Mouse (Mus musculus) myocyte (in vitro differentiated cells): ENCODE measurements around the gene Smim13. TPM values are rescaled to one million over a fixed set of nuclear protein-coding genes. Genes with fewer than 3 reads are reported as not detected.

Experiments
- H3K27me3 ChIP-seq: one replicate; pipeline ENCODE4 v1.6.1; 2011; ENCODE audit not compliant: control insufficient read depth, insufficient read depth, insufficient read length
- H3K36me3 ChIP-seq: one replicate; pipeline ENCODE4 v1.6.1; 2011; ENCODE audit not compliant: control insufficient read depth, insufficient read depth
- H3K4me2 ChIP-seq: one replicate; pipeline ENCODE4 v1.6.1; 2011; ENCODE audit warnings: low read depth, control low read depth
- H3K4me3 ChIP-seq: one replicate; pipeline ENCODE4 v1.5.1; 2011; ENCODE audit warnings: mild to moderate bottlenecking, control low read depth, moderate library complexity
- H3K79me2 ChIP-seq: one replicate; pipeline ENCODE4 v1.6.1; 2011; ENCODE audit not compliant: control insufficient read depth, insufficient read depth
- H3ac ChIP-seq: one replicate; pipeline ENCODE4 v1.6.1; 2011; ENCODE audit not compliant: control insufficient read depth, insufficient read length
- CEBPB ChIP-seq: IDR thresholded peaks from 2 replicates; pipeline ENCODE4 v1.6.1; 2011; ENCODE audit warnings: mild to moderate bottlenecking, moderate library complexity; ENCODE audit not compliant: poor library complexity, insufficient read depth, severe bottlenecking
- E2F4 ChIP-seq: IDR thresholded peaks from one replicate; pipeline ENCODE4 v1.6.1; 2011; ENCODE audit warnings: mild to moderate bottlenecking, control low read depth, moderate library complexity; ENCODE audit not compliant: insufficient read depth
- MAX ChIP-seq: IDR thresholded peaks from one replicate; pipeline ENCODE4 v1.6.1; 2011; ENCODE audit warnings: low read depth, mild to moderate bottlenecking, control low read depth
- MYOD1 ChIP-seq, 3 experiments: IDR thresholded peaks; one replicate each; pipeline ENCODE4 v1.6.1; 2011; ENCODE audit warnings: control low read depth in 2 of 3, low read depth in 2 of 3, mild to moderate bottlenecking in 2 of 3, moderate library complexity in 1 of 3; ENCODE audit not compliant: insufficient read length in 2 of 3, control insufficient read depth in 1 of 3
- MYOG ChIP-seq, 3 experiments: IDR thresholded peaks; one replicate each; pipeline ENCODE4 v1.6.1; 2011; ENCODE audit warnings: control low read depth in 2 of 3, low read depth in 2 of 3, mild to moderate bottlenecking in 2 of 3; ENCODE audit not compliant: insufficient read length in 2 of 3, control insufficient read depth in 1 of 3, insufficient read depth in 1 of 3
- POLR2A ChIP-seq: IDR thresholded peaks from one replicate; pipeline ENCODE4 v1.6.1; 2011; ENCODE audit warnings: low read depth, mild to moderate bottlenecking, control low read depth, moderate library complexity; ENCODE audit not compliant: insufficient read length
- POLR2AphosphoS2 ChIP-seq: IDR thresholded peaks from one replicate; pipeline ENCODE4 v1.6.1; 2011; ENCODE audit warnings: low read depth, control low read depth; ENCODE audit not compliant: insufficient read length
- REST ChIP-seq: IDR thresholded peaks from one replicate; pipeline ENCODE4 v1.6.1; 2011; ENCODE audit warnings: mild to moderate bottlenecking, control low read depth, moderate library complexity; ENCODE audit not compliant: insufficient read depth, insufficient read length
- SRF ChIP-seq: IDR thresholded peaks from one replicate; pipeline ENCODE4 v1.6.1; 2011; ENCODE audit warnings: low read depth; ENCODE audit not compliant: control insufficient read depth, insufficient read length
- TCF12 ChIP-seq: IDR thresholded peaks from one replicate; pipeline ENCODE4 v1.6.1; 2011; ENCODE audit warnings: mild to moderate bottlenecking, control low read depth; ENCODE audit not compliant: poor library complexity, insufficient read depth, severe bottlenecking
- TCF3 ChIP-seq: IDR thresholded peaks from one replicate; pipeline ENCODE4 v1.6.1; 2011; ENCODE audit warnings: low read depth, control low read depth; ENCODE audit not compliant: insufficient read length
- USF1 ChIP-seq: IDR thresholded peaks from one replicate; pipeline ENCODE4 v1.6.1; 2011; ENCODE audit warnings: low read depth, mild to moderate bottlenecking, control low read depth, moderate library complexity
- polyA plus RNA-seq: library from polyadenylated mRNA; unstranded; fragments of >200 nt; fragmentation: generic; extraction: Trizol; gene quantifications from one replicate; pipeline ENCODE4 v1.2.1, GENCODE M21; 2012; ENCODE audit warnings: missing spikeins

Smim13 gene
- polyA plus RNA-seq, 1 experiment: 11.1 TPM

DNA sequence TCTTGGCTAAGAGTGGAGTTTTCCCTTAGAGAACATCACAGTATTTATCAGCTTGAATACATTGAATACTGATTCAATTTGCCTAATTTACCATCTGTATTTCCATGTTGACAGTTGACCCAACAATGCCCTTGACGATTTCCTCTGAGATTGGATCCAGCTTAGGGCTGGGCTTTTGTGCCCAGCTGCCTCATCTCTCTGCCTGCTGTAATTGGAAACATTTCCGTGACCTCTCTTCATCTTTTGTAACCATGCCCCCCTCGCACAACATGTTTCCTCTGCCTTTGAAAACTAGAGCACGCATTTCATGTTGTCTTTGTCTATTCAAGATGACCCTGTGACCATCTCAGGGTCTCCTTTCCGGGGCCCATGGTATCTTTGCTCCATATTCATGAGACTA, 49.4 kb downstream of the Smim13 start:
- Histone ChIP-seq H3K36me3 (no peaks in the 10 kb centered on the region), H3K4me3 (no peak overlapping the region), H3K4me2 (no peak overlapping the region), H3K27me3 (no peaks in the 10 kb centered on the region), H3ac (no peak overlapping the region), H3K79me2 (no peaks in the 10 kb centered on the region)
- TF ChIP-seq MYOD1 (IDR thresholded peaks at IDR 0.05; ENCODE audit: control insufficient read depth in 1 of 3, insufficient read length in 2 of 3, low read depth in 2 of 3) (no peak), POLR2A (no peak), REST (no peak), TCF12 (no peak), TCF3 (no peak), USF1 (no peak), E2F4 (no peak), CEBPB (no peak), MAX (no peak), POLR2AphosphoS2 (no peak)

GRCm38 (mm10) chr13:41300037-41300436, 50.4 kb downstream of the Smim13 start:
- no peaks in the 10 kb centered on the region for H3K27me3 ChIP-seq
- no peaks in the 10 kb centered on the region for H3K79me2 ChIP-seq
- no peak overlapping the region for H3K4me3 ChIP-seq
- H3ac ChIP-seq: no peak overlapping the region
- TF ChIP-seq MAX (no peak), SRF (no peak), MYOG (IDR thresholded peaks at IDR 0.05; ENCODE audit: control insufficient read depth in 1 of 3, insufficient read depth in 1 of 3, insufficient read length in 2 of 3, low read depth in 2 of 3) (no peak)
- H3K36me3 ChIP-seq: no peaks in the 10 kb centered on the region
- H3K4me2 ChIP-seq: no peak overlapping the region

- Histone ChIP-seq H3K27me3 (no peaks in the 10 kb centered on the region), H3K4me2 (no peak overlapping the region), H3K36me3 (no peaks in the 10 kb centered on the region), H3K79me2 (no peaks in the 10 kb centered on the region), H3ac (no peak overlapping the region), H3K4me3 (no peak overlapping the region)
- TF ChIP-seq TCF3 (no peak), USF1 (no peak), MAX (no peak), E2F4 (no peak), POLR2A (no peak), MYOG (IDR thresholded peaks at IDR 0.05; ENCODE audit: control insufficient read depth in 1 of 3, insufficient read depth in 1 of 3, insufficient read length in 2 of 3, low read depth in 2 of 3) (no peak), SRF (no peak), CEBPB (no peak), REST (no peak), POLR2AphosphoS2 (no peak), MYOD1 (IDR thresholded peaks at IDR 0.05; ENCODE audit: control insufficient read depth in 1 of 3, insufficient read length in 2 of 3, low read depth in 2 of 3) (no peak)
Measured at GRCm38 (mm10) chr13:41302716-41303115, 53.1 kb downstream of the Smim13 start.

GRCm38 (mm10) chr13:41320749-41321148, 71.1 kb downstream of the Smim13 start:
- Histone ChIP-seq H3K4me2 (peak overlapping the region; percentile 47), H3K79me2 (peaks cover 38% of the 10 kb centered on the region), H3K4me3 (no peak overlapping the region), H3K27me3 (no peaks in the 10 kb centered on the region), H3ac (no peak overlapping the region), H3K36me3 (peaks cover 29% of the 10 kb centered on the region)
- TF ChIP-seq CEBPB: no peak
- no peak for TF ChIP-seq REST
- no peak for TF ChIP-seq SRF
- no peak for TF ChIP-seq MAX
- no peak for TF ChIP-seq USF1
- no peak for TF ChIP-seq TCF3
- TF ChIP-seq MYOD1 (IDR thresholded peaks at IDR 0.05; ENCODE audit: control insufficient read depth in 1 of 3, insufficient read length in 2 of 3, low read depth in 2 of 3): no peak
- TF ChIP-seq TCF12: no peak
- TF ChIP-seq POLR2A: no peak
- no peak for TF ChIP-seq POLR2AphosphoS2
- TF ChIP-seq MYOG (IDR thresholded peaks at IDR 0.05; ENCODE audit: control insufficient read depth in 1 of 3, insufficient read depth in 1 of 3, insufficient read length in 2 of 3, low read depth in 2 of 3): no peak
- no peak for TF ChIP-seq E2F4

DNA sequence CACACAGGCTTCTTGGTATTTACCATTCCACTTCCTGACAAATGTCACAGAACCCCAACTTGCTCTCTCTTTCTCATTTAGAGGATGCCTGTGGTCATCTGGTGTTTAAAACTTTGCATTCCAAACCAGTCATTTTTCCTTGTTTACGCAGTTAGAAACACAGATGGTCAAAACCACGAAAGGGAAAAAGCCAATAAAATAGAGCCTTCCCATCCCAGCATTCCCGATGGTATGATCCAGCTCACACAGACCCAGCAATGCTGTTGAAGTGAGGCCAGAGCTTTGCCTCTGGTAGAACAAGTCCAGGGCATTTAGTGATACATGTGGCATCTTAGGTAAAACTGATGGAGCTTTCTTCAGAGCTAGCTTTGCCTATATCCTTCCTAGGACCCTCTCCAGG, 71.8 kb downstream of the Smim13 start:
- no peak overlapping the region for H3K4me3 ChIP-seq
- H3K4me2 ChIP-seq: peak overlapping the region; percentile 47
- H3K79me2 ChIP-seq: peaks cover 42% of the 10 kb centered on the region
- H3K36me3 ChIP-seq: peaks cover 22% of the 10 kb centered on the region
- H3K27me3 ChIP-seq: no peaks in the 10 kb centered on the region
- H3ac ChIP-seq: no peak overlapping the region
- no peak for TF ChIP-seq MYOD1 (IDR thresholded peaks at IDR 0.05; ENCODE audit: control insufficient read depth in 1 of 3, insufficient read length in 2 of 3, low read depth in 2 of 3)
- TF ChIP-seq MYOG (IDR thresholded peaks at IDR 0.05; ENCODE audit: control insufficient read depth in 1 of 3, insufficient read depth in 1 of 3, insufficient read length in 2 of 3, low read depth in 2 of 3): peak in 1 of 3 experiments; percentile 21
- peak; percentile 2 for TF ChIP-seq TCF12
